Comparison of ENCODE assay signal across 18 mouse cellular contexts in genomic region chr9:40245466-40245865, GRCm38 (mm10). TPM values are rescaled to one million over a fixed set of nuclear protein-coding genes. Genes with fewer than 3 reads are reported as not detected.
DNase-seq lines count a peak whose midpoint lies in the region; ATAC-seq and TF ChIP-seq lines count a peak whose summit lies in the region.
"Had no signal": no experiment of that assay in that cellular context is flagged by ENCODE, and none has a peak within 500 bp of the region (broad histone marks: within the 10 kb centered on the region; RNA-seq: fewer than 3 reads in every experiment).

No protein-coding gene starts in this region.

- WGBS in heart, embryonic 13.5 days: 35% methylated on average over 9 of the region's 9 CpGs
- 82% methylated on average over 9 of the region's 9 CpGs for WGBS in midbrain, embryonic 14.5 days
- 83% methylated on average over 9 of the region's 9 CpGs for WGBS in midbrain, embryonic 13.5 days
- 16% methylated on average over 9 of the region's 9 CpGs for WGBS in heart, postnatal 0 days
- WGBS in neural tube, embryonic 14.5 days: 69% methylated on average over 9 of the region's 9 CpGs

- no peak for ATAC-seq in heart, embryonic 13.5 days (ENCODE audit: extremely low read depth, insufficient number of reproducible peaks, low FRiP score, low TSS enrichment)
- no peak for ATAC-seq in midbrain, embryonic 14.5 days (ENCODE audit: low FRiP score, low TSS enrichment)
- ATAC-seq in midbrain, embryonic 13.5 days: no peak
- ATAC-seq in heart, postnatal 0 days (ENCODE audit: insufficient read depth, low read depth): peak; percentile 63; the same call in 1 of the 2 replicates
- no peak for ATAC-seq in neural tube, embryonic 14.5 days (ENCODE audit: low read depth)

- peaks cover 6% of the 10 kb centered on the region for H3K9me3 ChIP-seq in heart, embryonic 13.5 days
- H3K9me3 ChIP-seq in midbrain, embryonic 14.5 days (ENCODE audit: control insufficient read depth, low read length): 0 out of 2 replicates have a peak, but pooled peaks cover 4% of the 10 kb centered on the region
- H3K9me3 ChIP-seq in midbrain, embryonic 13.5 days: no peaks in the 10 kb centered on the region
- H3K9me3 ChIP-seq in heart, postnatal 0 days (replicated peaks; ENCODE audit: control insufficient read depth, low read length): no peaks in the 10 kb centered on the region
- no peaks in the 10 kb centered on the region for H3K9me3 ChIP-seq in neural tube, embryonic 14.5 days (ENCODE audit: control insufficient read depth, low read length)
- H3K9me3 ChIP-seq: embryonic facial prominence, embryonic 15.5 days; forebrain, embryonic 10.5 days had no signal

- H3K36me3 ChIP-seq in heart, embryonic 13.5 days: no peaks in the 10 kb centered on the region
- H3K36me3 ChIP-seq in midbrain, embryonic 14.5 days (ENCODE audit: control insufficient read depth, insufficient read depth, low read length): no peaks in the 10 kb centered on the region
- H3K36me3 ChIP-seq in midbrain, embryonic 13.5 days: no peaks in the 10 kb centered on the region
- no peaks in the 10 kb centered on the region for H3K36me3 ChIP-seq in heart, postnatal 0 days (replicated peaks; ENCODE audit: control insufficient read depth, insufficient read depth, low read length)
- H3K36me3 ChIP-seq in neural tube, embryonic 14.5 days (ENCODE audit: control insufficient read depth, insufficient read depth, low read length): no peaks in the 10 kb centered on the region
- H3K36me3 ChIP-seq: embryonic facial prominence, embryonic 15.5 days; forebrain, embryonic 10.5 days had no signal

- H3K4me1 ChIP-seq in heart, embryonic 13.5 days: peaks cover 47% of the 10 kb centered on the region
- H3K4me1 ChIP-seq in midbrain, embryonic 14.5 days (ENCODE audit: control insufficient read depth, insufficient read depth, low read length): peaks cover 10% of the 10 kb centered on the region; the same call in 1 of the 2 replicates
- peaks cover 28% of the 10 kb centered on the region for H3K4me1 ChIP-seq in midbrain, embryonic 13.5 days (replicated peaks)
- H3K4me1 ChIP-seq in heart, postnatal 0 days (ENCODE audit: control insufficient read depth, insufficient read depth): peaks cover 4% of the 10 kb centered on the region; the same call in 1 of the 2 replicates
- peaks cover 7% of the 10 kb centered on the region; the same call in 1 of the 2 replicates for H3K4me1 ChIP-seq in neural tube, embryonic 14.5 days (ENCODE audit: control insufficient read depth, insufficient read depth, low read length)

- peak overlapping the region; percentile 47 for H3K4me2 ChIP-seq in heart, embryonic 13.5 days
- no peak overlapping the region for H3K4me2 ChIP-seq in midbrain, embryonic 14.5 days (ENCODE audit: low read length)
- H3K4me2 ChIP-seq in midbrain, embryonic 13.5 days (replicated peaks): no peak overlapping the region
- H3K4me2 ChIP-seq in heart, postnatal 0 days (ENCODE audit: low read depth, low read length): no peak overlapping the region
- H3K4me2 ChIP-seq in neural tube, embryonic 14.5 days (ENCODE audit: low read depth, low read length): no peak overlapping the region
- H3K4me2 ChIP-seq: embryonic facial prominence, embryonic 15.5 days had no signal

- peak overlapping the region; percentile 81 for H3K27ac ChIP-seq in heart, embryonic 13.5 days (replicated peaks)
- H3K27ac ChIP-seq in midbrain, embryonic 14.5 days (replicated peaks; ENCODE audit: low read depth, low read length): peak overlapping the region; percentile 70
- H3K27ac ChIP-seq in midbrain, embryonic 13.5 days: no peak overlapping the region
- H3K27ac ChIP-seq in heart, postnatal 0 days (ENCODE audit: low read depth): 0 out of 2 replicates have a peak overlapping the region, but pooled peaks have one; percentile 4
- H3K27ac ChIP-seq in neural tube, embryonic 14.5 days (ENCODE audit: low read depth, low read length): peak overlapping the region; percentile 10; the same call in 1 of the 2 replicates
- H3K27ac ChIP-seq: embryonic facial prominence, embryonic 15.5 days; forebrain, embryonic 10.5 days had no signal

- no peak for TF ChIP-seq EP300 in heart, postnatal 0 days (IDR thresholded peaks at IDR 0.05; ENCODE audit: low read depth)

- intact Hi-C loops in heart, postnatal 10 days (cut with DNase I): no loop called here

- no peak for DNase-seq in heart, postnatal 10 days
- DNase-seq in midbrain, embryonic 14.5 days: no peak
- DNase-seq in heart, postnatal 0 days (ENCODE audit: low spot score): peak; percentile 56
- no peak for DNase-seq in cerebellum, postnatal 4 days (ENCODE audit: low spot score in 2 of 2)
- DNase-seq: cerebellum, postnatal 10 days; embryo, embryonic 11 days; gastrocnemius, postnatal 14 days; kidney, adult 2 months; kidney, postnatal 14 days; lung, postnatal 10 days; thymus, adult 18-20 months had no signal

- H3K4me3 ChIP-seq in heart, embryonic 13.5 days: no peak overlapping the region
- H3K4me3 ChIP-seq in midbrain, embryonic 14.5 days (replicated peaks; ENCODE audit: low read depth, low read length): no peak overlapping the region
- no peak overlapping the region for H3K4me3 ChIP-seq in midbrain, embryonic 13.5 days (replicated peaks)
- H3K4me3 ChIP-seq in heart, postnatal 0 days (ENCODE audit: low read depth, low read length): no peak overlapping the region
- H3K4me3 ChIP-seq in neural tube, embryonic 14.5 days (ENCODE audit: low read depth, low read length): no peak overlapping the region
- H3K4me3 ChIP-seq: embryonic facial prominence, embryonic 15.5 days; forebrain, embryonic 10.5 days had no signal

- no peak for TF ChIP-seq CTCF in heart, postnatal 0 days (IDR thresholded peaks at IDR 0.05; ENCODE audit: low read depth)

- H3K9ac ChIP-seq in heart, embryonic 13.5 days: 0 out of 2 replicates have a peak overlapping the region, but pooled peaks have one; percentile 28
- H3K9ac ChIP-seq in midbrain, embryonic 14.5 days (replicated peaks; ENCODE audit: low read length): no peak overlapping the region
- no peak overlapping the region for H3K9ac ChIP-seq in midbrain, embryonic 13.5 days (replicated peaks)
- no peak overlapping the region for H3K9ac ChIP-seq in heart, postnatal 0 days (replicated peaks; ENCODE audit: low read depth, low read length)
- no peak overlapping the region for H3K9ac ChIP-seq in neural tube, embryonic 14.5 days (replicated peaks; ENCODE audit: low read depth, low read length)
- H3K9ac ChIP-seq: embryonic facial prominence, embryonic 15.5 days had no signal

- peaks cover 8% of the 10 kb centered on the region for H3K27me3 ChIP-seq in heart, embryonic 13.5 days (replicated peaks)
- no peaks in the 10 kb centered on the region for H3K27me3 ChIP-seq in midbrain, embryonic 14.5 days (ENCODE audit: control insufficient read depth, insufficient read depth, low read length)
- H3K27me3 ChIP-seq in midbrain, embryonic 13.5 days: no peaks in the 10 kb centered on the region
- peaks cover 6% of the 10 kb centered on the region; the same call in 1 of the 2 replicates for H3K27me3 ChIP-seq in heart, postnatal 0 days (ENCODE audit: control insufficient read depth, insufficient read depth, low read length)
- no peaks in the 10 kb centered on the region for H3K27me3 ChIP-seq in neural tube, embryonic 14.5 days (ENCODE audit: control insufficient read depth, insufficient read depth, low read length)

RNA-seq across cellular contexts. Expression of gene Scn3b, which starts 23.6 kb away (rescaled TPM):
- polyA plus RNA-seq in heart, embryonic 13.5 days (2015; fragmentation: Nextera tagmentation; extraction: Ambion mirVana): 0.69 and 1.3 TPM in 2 replicates
- total RNA-seq in heart, postnatal 10 days (2021): 1 to 10 TPM; 1.3 to 2.1 TPM
- 142 and 154 TPM in 2 replicates for polyA plus RNA-seq in midbrain, embryonic 14.5 days (2014; fragmentation: Nextera tagmentation; extraction: Ambion mirVana)
- 86.5 and 89.4 TPM in 2 replicates for polyA plus RNA-seq in midbrain, embryonic 13.5 days (2015; fragmentation: Nextera tagmentation; extraction: Ambion mirVana)
- total RNA-seq in heart, postnatal 0 days (2014; rRNA removed; ENCODE audit: low replicate concordance): 0.54 and 5.5 TPM in 2 replicates
- 0.60 and 0.75 TPM in 2 replicates for polyA plus RNA-seq in heart, postnatal 0 days (2015; fragmentation: Nextera tagmentation; extraction: Ambion mirVana)
- 186 and 193 TPM in 2 replicates for polyA plus RNA-seq in neural tube, embryonic 14.5 days (2014; fragmentation: Nextera tagmentation; extraction: Ambion mirVana)
- total RNA-seq: megakaryocyte, adult 5-6 weeks had no signal
- polyA plus RNA-seq: C2C12 had no signal

RNA-seq across cellular contexts. Expression of gene Zfp202, which starts 53.4 kb away (rescaled TPM):
- 3.7 and 3.8 TPM in 2 replicates for polyA plus RNA-seq in heart, embryonic 13.5 days (2015; fragmentation: Nextera tagmentation; extraction: Ambion mirVana)
- 1 to 10 TPM; 2.9 to 3.3 TPM for total RNA-seq in heart, postnatal 10 days (2021)
- 11.6 and 11.7 TPM in 2 replicates for polyA plus RNA-seq in midbrain, embryonic 14.5 days (2014; fragmentation: Nextera tagmentation; extraction: Ambion mirVana)
- polyA plus RNA-seq in midbrain, embryonic 13.5 days (2015; fragmentation: Nextera tagmentation; extraction: Ambion mirVana): 9.5 and 9.6 TPM in 2 replicates
- 1.5 TPM in 2 replicates for total RNA-seq in heart, postnatal 0 days (2014; rRNA removed; ENCODE audit: low replicate concordance)
- polyA plus RNA-seq in heart, postnatal 0 days (2015; fragmentation: Nextera tagmentation; extraction: Ambion mirVana): 2.1 and 2.4 TPM in 2 replicates
- polyA plus RNA-seq in neural tube, embryonic 14.5 days (2014; fragmentation: Nextera tagmentation; extraction: Ambion mirVana): 11.7 and 13.4 TPM in 2 replicates

Comparison
In these comparisons a context has a peak if more than half of its experiments do, and no peak if none do; other contexts are left out.
1. RNA of gene Scn3b, which starts 23.6 kb away (polyA plus RNA-seq): 186 to 193 TPM in neural tube, embryonic 14.5 days, 142 to 154 TPM in midbrain, embryonic 14.5 days and 86.5 to 89.4 TPM in midbrain, embryonic 13.5 days; 0.69 to 1.3 TPM in heart, embryonic 13.5 days and 0.60 to 0.75 TPM in heart, postnatal 0 days; every median in the first group is over 10 times any median in the second.